Mouse (Mus musculus) stomach, postnatal 0 days (tissue): ENCODE data around the gene Pgpep1l.

Experiments
- CTCF ChIP-seq: IDR thresholded peaks from 2 replicates; pipeline ENCODE4 v1.5.1; 2016; ENCODE audit warnings: antibody characterized with exemption, low read depth, mild to moderate bottlenecking, moderate library complexity
- EP300 ChIP-seq: optimal IDR thresholded peaks from 2 replicates; pipeline ENCODE3; 2016; ENCODE audit warnings: antibody characterized with exemption

- TF ChIP-seq CTCF (no peak), EP300 (no peak)
Measured at GRCm38 (mm10) chr7:68215522-68216070, 48.4 kb downstream of the Pgpep1l start.
